Mouse (Mus musculus): Measurements from ENCODE around the gene St3gal4. TPM values are rescaled to one million over a fixed set of nuclear protein-coding genes. Genes with fewer than 3 reads are reported as not detected.

The St3gal4 gene
- polyA plus RNA-seq, 1 experiment, result 46.5 TPM

DNA sequence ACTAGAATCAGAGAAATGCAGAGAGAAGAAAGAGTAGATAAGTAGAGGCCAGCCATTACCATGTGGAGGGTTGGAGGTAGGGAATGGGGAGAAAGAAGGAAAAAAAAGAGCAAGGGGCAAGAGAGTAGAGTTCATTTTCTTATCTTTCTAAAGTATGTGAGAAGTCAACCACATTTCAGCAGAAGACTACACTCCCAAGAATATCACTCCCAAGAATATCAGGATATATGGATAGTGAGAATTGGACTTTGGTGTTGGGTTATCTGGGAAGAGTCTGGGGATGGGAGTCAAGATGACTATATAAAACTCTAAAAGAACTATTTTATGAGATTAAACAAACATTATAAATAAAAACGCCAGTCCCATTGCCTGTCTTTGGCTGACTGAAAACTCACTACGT, 26.2 kb downstream of the St3gal4 start:
- TF ChIP-seq GATA1 (IDR thresholded peaks at IDR 0.05; ENCODE audit: low read length), result no peak

DNA sequence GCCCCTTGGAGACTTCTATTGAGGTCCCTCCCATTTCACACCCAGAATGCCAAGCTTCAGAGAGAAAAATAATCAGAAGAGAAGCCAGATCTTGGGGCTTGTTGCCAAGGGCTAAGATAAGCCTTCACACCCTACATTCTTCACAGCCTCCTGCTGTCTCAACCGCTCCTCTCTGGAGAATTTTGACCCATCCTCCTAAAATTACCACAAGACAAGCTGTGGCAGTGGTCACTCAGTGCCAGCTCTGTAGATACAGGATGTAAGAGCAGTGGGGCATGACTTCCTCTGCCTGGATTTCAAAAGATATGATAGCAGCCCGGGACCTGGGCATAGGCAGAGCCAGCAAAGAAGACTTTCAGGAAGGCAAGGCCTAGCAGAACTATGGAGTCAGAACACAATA, 57.6 kb downstream of the St3gal4 start:
- no peak for TF ChIP-seq GATA1 (IDR thresholded peaks at IDR 0.05; ENCODE audit: low read length)

DNA sequence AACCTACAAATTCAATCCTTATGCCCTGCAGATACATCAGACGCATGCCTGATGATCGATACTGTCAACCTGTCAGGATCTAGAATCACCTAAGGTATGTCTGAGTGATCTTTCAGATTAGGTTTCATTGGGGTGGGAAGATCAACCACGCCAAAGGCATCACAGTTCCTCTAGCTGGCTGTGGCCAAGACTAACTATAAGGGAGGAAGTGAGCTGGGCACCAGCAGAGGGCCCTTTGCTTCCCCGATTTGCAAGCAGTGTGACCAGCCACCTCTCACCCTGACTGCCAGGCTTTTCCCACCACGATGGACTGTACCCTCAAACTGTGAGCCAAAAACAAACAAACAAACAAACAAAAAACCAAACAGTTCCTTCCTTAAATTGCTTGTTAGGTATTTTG, 59.2 kb downstream of the St3gal4 start:
- no peak for TF ChIP-seq GATA1 (IDR thresholded peaks at IDR 0.05; ENCODE audit: low read length)

DNA sequence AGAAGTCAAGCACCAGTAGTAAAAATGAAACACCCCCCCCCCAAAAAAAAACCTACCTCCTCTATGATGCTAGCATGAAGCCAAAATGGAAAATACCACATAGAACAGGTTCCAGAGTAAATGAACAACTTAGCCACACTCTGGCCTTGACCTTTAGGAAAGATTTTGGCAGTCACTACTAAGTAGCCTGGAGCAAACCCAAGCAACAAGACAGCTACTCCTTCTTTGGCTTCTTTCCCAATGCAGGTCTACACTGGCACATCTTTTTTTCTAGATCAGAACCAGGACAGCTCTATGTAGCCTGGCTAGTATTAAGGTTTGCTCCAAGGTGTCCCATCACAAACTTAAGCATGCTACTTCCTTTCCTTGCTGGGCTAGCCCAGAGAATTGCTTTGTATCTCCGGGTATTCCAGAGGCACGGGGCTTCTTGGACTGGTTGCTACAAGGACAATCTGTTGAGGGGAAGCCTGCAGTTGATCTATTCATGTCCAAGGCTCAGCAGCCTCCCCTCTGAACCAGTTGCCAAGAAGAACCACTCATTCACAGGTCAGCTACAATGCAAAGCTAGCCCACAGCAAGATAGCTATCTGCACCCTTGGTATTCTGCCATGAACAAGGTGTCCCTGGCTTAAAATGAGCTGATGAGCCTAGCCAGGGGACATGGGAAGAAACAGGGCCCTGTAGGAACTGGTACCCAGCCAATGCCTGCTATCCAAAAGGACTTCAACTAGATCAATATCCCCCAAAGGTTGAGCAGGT, 60.3 kb downstream of the St3gal4 start:
- no peak for TF ChIP-seq GATA1 (IDR thresholded peaks at IDR 0.05; ENCODE audit: low read length)

DNA sequence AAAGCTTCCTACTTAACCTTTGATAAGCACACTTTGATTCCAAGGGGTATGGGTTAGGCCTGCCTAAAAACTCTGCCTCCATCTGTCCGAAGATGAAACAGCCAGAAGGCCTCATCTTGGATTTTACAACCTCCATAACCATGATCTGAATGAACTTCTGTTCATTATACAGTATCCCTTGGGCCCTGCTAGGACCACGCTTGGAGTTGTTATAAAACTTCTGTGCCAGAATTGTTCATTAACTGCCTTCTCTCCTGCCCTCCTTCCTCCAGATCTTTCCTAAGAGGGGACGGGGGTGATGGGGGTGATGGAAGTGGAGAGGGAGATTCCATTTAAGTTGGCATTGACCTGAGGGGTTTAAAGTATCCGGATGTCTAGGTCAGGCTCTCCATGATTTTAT, 60.9 kb downstream of the St3gal4 start:
- no peak for TF ChIP-seq GATA1 (IDR thresholded peaks at IDR 0.05; ENCODE audit: low read length)

DNA sequence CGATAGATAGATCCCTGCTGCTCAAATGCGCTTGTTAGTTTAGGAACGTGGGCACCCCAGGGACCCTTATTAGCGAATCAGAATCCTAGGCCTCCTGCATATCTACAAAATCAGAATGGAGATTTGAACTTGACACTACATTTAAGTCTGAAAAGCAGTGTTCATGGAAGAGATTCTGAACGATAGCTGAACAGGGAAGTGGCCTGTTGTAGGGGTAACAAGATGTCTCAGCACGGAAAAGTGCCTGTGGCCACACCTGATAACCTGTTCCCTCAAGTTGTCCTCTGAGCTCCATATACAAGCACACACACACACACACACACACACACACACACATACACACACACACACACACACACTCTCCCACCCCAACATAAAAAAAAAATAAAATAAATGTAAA, 61.4 kb downstream of the St3gal4 start:
- TF ChIP-seq GATA1 (IDR thresholded peaks at IDR 0.05; ENCODE audit: low read length), result no peak

DNA sequence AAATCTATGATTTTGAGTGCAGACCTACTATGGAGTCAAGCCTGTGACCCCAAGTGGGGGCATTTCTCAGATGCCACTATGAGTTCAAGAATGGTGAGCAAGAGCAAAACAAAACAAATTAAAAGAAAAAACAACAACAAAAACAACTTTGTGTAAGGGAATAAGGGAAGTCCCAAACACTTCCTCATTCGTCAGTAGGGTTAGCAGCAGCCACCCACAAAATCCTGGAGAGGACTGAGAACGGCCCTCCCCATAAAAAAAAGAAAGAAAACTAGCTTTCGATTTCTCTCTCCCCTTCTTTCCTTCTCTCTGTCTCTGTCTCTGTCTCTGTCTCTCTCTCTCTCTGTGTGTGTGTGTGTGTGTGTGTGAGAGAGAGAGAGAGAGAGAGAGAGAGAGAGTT, 62.5 kb downstream of the St3gal4 start:
- TF ChIP-seq GATA1 (IDR thresholded peaks at IDR 0.05; ENCODE audit: low read length), result no peak

DNA sequence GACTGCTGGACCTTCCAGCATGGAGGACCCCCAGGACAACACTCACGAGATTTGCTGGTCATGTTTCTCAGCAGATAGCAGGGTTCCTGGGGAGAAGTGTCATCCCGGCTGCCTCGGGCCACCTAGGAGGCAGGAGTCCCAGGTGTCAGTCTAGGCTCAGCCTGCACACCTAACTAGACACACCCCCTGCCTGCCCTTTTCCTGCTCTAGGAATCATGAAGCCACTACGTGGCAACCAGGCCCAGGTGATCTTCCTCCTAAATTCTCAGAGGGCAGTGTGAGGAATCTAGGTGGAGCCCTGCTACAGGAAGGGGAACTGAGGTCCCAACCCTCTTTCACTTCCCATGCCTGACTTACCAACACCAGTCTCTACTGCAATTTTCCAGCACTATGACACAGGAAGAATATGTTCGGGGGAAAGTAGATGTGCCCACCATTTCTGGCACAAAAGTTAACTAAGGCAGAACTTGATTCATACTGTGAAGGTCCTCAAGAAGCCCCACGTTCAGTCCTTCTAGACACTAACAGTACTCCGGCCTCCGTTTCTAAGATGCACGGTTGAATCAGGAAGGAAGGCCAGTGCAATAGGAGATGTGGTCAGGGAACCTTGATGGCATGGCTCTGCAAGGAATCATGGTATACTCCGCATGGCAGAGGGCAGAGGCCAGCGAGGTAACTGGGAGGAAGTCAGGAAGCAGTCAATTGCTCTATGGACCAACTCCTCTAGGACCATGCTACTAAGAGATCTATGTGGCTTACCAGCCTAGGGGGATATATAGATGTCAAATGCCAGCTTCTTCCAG, 63.3 kb downstream of the St3gal4 start:
- no peak for TF ChIP-seq GATA1 (IDR thresholded peaks at IDR 0.05; ENCODE audit: low read length)

DNA sequence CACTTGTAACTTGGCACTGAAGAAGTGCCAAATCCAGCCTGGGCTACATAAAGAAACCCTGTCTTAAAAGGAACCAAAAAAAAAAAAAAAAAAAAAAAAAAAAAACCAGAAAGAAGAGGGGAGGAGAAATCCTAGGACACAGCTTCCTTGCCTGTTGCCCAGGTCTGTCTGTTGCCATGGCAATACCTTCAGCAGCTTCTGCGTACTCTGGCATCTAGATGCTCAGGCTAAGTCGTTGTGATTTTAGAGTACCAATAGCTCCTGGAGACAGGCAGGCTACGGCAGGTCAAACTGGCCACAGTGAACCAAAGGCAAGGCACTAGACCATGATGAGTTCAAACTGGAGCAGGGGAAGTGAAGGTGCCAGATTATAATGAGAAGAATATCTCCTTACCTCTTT, 65.4 kb downstream of the St3gal4 start:
- no peak for TF ChIP-seq GATA1 (IDR thresholded peaks at IDR 0.05; ENCODE audit: low read length)

DNA sequence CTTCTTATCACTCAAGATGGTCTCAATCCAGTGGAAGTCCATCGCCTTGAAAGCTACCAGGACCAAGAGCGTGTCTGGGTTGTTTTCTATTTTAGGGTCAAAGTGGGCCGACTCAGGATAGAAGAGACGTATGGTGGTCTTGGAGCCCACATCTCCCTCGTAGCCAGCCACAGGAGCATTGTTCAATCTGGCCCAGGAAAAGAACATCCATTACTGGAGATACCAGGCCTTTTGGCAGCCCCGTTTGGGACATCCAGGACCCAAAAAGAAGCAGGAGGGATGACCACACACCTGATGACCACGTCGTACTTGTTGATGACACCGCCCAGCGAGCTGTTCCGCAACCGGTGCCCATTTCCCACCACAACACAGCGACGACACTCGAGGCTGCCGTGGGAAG, 66.0 kb downstream of the St3gal4 start:
- no peak for TF ChIP-seq GATA1 (IDR thresholded peaks at IDR 0.05; ENCODE audit: low read length)

DNA sequence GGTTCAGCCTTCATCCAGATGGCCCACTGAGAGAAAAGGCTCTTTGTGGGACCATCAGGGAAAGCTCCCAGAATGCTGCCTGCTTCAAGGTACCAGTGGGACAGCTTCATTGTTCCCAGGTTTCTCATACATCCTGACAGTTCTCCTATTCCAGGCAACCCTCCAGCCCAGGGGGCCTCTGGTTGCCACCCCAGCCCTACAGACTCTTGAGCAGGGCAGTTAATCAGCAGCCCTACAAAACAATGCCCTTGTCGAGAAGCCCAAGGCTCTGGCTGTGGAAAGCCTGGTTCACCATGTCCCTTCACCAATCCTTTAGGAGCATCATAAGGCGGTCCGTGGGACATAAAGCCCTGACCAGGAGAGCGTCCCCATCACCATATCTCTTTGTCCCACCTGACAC, 66.4 kb downstream of the St3gal4 start:
- TF ChIP-seq GATA1 (IDR thresholded peaks at IDR 0.05; ENCODE audit: low read length), result no peak

DNA sequence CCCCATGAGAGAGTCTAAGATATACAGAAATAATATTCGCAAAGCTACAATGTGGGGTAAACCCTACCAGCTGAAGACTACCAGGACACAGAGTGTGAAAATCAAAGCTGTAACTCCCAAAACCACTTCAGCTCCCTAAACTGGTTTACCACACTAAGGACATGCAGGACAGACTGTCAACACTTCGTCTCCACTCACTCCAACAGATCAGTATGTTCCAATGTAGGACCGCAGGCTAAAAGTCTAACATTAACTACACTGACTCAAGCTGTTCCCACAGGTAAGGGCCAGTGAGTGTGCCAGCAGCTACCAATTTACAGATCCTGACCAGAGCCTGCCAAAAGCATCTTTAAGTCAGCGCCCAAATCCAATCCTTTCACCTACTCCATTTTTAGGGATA, 67.4 kb downstream of the St3gal4 start:
- no peak for TF ChIP-seq GATA1 (IDR thresholded peaks at IDR 0.05; ENCODE audit: low read length)

DNA sequence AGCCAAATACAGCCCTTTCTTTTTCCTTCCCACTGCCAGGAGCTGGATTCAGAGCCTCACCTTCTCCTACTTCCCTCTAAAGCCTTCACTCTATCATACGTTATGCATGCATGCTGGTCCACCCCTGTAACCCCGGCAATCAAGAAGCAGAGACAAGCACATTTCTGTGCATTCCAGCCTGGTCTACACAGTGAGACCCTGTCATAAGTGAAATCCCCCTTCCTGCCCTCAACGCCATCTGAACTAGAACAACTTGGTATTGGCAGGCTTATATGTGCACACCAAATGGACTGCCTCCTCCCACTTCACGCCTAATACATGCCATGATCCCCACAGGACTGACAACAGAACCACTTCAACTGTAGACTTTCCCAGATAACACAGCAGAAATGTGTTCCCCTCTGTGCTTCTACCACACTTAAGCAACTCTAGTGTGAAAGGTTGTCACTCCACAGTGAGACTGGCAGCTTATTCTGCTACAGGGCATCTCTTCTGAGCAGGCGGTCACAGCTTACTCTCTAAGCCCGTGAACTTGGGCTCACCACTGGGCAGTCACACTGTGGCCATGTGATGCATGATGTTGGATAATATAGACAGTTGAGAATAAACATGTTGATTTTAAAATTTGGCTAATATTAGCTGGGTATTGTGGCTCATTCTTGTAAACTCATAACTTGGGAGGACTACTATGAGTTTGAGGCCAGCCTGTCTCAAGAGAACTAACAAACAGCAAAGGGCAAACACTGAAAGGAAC, 68.2 kb downstream of the St3gal4 start:
- no peak for TF ChIP-seq GATA1 (IDR thresholded peaks at IDR 0.05; ENCODE audit: low read length)

DNA sequence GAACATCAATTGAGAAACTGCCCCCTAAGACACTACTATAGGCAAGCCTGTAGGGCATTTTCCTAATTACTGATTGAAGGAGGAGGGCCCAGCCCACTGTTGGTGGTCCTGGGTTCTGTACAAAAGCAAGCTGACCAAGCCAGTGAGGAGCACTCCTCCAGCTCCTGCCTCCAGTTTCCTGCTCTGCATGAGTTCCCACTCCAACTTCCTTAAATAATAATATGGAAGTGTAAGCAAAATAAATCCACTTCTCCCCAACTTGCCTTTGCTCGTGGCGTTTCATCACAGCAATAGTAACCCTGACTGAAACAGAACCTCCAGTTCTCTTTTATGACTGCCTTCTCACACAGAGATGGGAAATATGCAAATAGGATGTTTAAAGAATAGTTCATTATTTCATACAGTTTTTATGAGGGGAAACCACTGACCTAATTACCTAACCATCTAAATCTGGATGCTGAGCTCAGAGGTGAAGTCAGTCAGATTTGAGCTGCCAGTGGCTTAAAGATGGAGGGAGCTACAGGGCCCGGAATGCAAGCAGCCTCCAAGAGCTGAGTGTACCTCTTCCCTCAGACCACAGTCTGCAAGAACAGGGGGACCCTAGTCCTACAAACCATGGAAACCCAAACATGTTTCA, 69.1 kb downstream of the St3gal4 start:
- TF ChIP-seq GATA1 (IDR thresholded peaks at IDR 0.05; ENCODE audit: low read length), result no peak

DNA sequence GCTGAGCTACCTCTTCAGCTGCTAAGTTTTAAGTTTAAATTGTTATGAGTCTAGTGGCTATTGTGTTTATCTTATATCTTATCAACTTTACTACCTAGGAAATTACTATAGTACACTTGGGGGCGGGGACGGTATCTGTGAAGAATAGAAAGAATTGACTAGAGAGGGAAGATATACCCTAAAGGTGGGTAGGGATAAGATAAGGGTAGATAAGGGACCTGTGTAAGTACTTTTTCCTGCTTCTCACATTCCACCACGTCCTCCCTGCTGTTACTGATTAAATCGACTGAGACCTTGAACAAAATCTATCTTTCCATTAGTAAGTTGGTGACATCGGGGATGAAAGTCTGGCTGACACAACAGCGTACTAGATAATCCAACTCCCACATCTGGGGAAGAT, 70.6 kb downstream of the St3gal4 start:
- no peak for TF ChIP-seq GATA1 (IDR thresholded peaks at IDR 0.05; ENCODE audit: low read length)

DNA sequence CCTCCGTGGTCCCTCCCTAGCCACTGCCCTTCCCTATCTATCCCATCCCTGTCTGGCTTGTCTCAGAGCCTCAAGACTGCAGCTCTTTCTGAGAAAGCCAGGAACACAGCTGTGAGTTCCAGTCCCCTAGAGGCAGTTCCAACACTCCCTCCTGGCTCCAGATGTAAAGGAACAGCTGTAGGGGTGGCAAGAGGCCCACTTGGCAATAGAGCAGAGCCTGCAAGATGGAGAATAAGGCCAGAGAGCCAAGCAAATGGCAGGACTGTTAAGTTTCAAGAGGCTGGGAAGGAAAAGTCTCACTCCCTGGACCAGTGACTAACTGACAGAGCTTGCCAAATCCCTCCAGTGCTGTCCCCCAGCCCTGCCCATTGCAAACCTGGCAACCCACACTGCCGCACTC, 73.3 kb downstream of the St3gal4 start:
- no peak for TF ChIP-seq GATA1 (IDR thresholded peaks at IDR 0.05; ENCODE audit: low read length)
